Mouse (Mus musculus): Measurements from ENCODE around the gene Rnaset2b. TPM values are rescaled to one million over a fixed set of nuclear protein-coding genes. Genes with fewer than 3 reads are reported as not detected.
"Not testable (repeated sequence)": the region's sequence is repeated elsewhere in the genome, so short reads cannot be mapped to it uniquely, and the experiment has no call there.

Rnaset2b gene
- polyA plus RNA-seq, 1 experiment, result 164 TPM

DNA sequence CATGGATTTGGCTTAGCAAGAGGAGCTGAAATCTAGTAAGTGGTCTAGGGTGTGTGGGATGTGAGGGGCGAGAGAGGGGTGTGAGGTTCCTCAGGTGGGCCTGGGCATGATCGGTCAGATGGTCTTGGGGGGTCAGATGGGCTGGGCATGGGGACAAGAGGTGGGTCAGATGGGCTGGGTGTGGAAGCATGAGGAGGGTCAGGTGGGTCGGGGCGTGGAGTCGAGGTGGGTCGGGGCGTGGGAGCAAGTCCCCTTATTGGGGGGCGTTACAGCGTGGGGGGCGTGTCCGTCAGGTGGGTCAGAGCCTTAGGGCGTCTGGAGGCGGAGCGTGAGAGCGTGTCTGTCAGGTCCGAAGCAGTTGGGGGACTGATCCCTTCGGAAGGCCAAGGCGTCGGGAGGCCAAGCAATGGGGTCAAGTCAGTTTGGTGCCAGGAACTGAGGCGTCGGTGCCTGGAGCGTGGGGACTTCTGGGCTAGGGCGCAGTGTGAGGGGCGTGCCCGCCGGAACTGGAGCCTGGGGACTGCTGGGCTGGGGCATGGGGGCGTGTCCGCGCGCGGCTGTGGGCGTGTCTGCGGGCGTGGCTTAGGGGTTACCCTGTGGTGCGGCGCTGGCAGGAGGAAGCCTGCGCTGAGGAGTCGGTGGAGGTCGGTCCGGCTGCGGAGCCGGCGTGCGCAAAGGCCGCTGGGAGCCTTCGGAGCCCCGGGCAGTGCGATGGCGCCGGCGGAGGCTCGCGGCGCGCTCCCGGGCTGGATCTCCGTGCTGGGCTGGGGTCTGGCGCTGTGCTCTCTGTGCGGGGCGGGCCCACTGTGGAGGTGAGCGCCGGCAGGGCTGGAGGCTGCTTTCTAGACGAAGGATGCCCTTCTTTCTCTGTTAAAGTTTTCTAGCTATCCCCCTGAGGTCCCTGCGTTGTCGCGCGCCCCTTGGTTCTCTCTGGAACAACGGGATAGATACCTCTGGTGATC, 8.1 kb downstream of the Rnaset2b start, which contains the start of gene Gm49721:
Gm49721 (plus strand) TSS at position 618 of the 962 bp plus-strand sequence.
- WGBS, result under 1% methylated on average over 49 of the region's 68 CpGs
- DNase-seq (ENCODE audit: low read depth, low spot score), result not testable (repeated sequence)

DNA sequence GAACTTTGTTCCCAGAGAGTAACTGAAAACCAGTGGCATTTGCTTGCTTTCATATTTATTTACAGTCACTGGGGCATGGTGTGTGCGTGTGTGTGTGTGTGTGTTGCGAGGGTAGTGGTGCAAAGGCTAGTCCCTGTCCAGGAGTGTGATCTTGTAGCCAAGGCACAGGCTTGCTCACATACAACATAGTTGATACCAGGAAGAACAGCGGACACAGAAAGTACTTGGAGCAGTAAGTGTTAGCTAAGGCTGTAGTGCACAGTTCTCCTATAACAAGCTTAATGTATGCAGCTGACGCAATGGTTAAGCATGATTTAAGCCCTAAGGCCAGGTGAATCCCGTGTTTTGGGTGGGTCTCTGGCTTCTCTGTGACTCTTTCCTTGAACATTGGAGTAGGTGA, 8.9 kb downstream of the Rnaset2b start:
- WGBS, result 2% methylated on average over 5 of the region's 5 CpGs
- DNase-seq (ENCODE audit: low read depth, low spot score), result not testable (repeated sequence)

DNA sequence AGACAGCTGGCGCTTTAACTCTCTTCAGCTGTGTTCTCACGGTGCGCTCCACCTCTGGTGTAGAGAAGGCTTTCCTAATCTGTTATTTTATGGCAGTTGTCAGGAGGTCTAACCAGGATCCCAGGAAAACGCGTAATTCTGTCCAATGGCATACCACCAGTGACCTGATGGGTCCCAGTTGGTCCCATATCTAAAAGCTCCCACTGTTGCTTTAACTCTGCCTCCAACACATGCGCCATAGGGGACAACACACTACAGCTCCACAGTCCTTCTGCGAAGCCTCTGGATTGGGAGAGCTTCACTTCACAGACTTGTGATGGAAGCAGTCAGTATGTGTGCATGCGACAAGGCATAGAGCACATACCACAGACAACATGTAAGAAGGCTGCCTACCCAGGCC, 9.7 kb downstream of the Rnaset2b start:
- 90% methylated on average over 5 of the region's 8 CpGs for WGBS

DNA sequence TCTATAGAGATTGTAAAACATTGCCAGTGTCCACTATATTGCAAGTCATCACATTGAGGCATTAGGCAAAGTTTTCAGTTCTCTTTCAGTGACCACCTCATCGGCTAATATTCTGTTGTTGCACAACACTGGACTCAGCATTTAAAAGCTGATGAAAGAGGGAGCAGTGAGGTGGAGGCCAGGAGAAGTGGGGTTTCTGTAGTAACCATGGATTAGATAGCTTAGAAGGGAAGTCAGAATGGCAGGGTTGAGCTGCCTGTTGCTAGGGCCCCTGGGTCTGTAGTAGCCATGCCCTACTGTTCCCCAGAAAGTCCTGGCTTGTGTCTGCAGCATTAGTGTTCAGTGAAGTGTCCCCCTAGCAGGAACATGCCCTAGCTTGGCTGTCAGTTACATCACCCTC, 15.7 kb downstream of the Rnaset2b start:
- DNase-seq (ENCODE audit: low read depth, low spot score), result not testable (repeated sequence)
- WGBS, result 96% methylated on average over 1 of the region's 1 CpGs

More for the DNA sequence above, 9.7 kb downstream of the Rnaset2b start:
- not testable (repeated sequence) for DNase-seq (ENCODE audit: low read depth, low spot score)

DNA sequence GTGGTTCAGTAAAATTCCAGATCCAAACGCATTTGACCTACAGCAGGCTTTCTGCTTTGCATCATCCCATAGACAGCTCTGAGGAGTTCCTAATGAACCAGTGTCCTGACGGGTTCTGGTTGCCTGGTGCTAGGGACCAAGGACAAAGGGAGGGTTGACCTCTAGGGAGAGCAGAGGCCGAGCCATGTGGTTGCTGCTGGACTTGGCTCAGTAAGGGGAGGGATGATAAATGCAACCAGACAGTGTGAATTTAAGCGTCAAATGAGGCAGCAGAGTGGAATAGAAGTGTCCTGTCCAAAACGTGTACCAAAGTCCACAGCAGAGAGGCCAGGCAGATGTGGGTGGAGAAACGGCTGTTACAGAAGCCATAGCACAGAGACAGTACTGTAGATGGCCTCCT, 25.1 kb downstream of the Rnaset2b start:
- no CpG with 5 or more reads among the region's 6 CpGs for WGBS
- not testable (repeated sequence) for DNase-seq (ENCODE audit: low read depth, low spot score)

DNA sequence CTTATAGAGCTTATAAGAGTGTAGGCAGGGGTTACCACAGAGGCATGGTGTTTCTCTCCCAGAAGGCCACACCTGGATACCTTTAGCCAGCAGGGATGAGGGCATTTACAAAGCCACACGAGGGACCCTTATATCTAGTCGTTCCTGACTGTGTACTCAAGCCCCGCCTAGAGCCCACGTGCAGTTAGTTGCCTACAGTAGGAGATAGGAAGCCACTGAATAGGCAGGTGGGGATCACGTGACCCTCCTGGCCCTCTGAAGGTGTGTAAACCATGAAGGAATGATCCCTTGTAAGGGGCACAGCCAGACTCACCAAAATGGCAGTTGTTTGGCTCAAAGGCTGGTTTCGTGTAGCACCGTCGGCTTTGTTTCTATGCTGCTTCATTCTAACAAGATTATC, 26.4 kb downstream of the Rnaset2b start:
- not testable (repeated sequence) for DNase-seq (ENCODE audit: low read depth, low spot score)
- 60% methylated on average over 8 of the region's 8 CpGs for WGBS

DNA sequence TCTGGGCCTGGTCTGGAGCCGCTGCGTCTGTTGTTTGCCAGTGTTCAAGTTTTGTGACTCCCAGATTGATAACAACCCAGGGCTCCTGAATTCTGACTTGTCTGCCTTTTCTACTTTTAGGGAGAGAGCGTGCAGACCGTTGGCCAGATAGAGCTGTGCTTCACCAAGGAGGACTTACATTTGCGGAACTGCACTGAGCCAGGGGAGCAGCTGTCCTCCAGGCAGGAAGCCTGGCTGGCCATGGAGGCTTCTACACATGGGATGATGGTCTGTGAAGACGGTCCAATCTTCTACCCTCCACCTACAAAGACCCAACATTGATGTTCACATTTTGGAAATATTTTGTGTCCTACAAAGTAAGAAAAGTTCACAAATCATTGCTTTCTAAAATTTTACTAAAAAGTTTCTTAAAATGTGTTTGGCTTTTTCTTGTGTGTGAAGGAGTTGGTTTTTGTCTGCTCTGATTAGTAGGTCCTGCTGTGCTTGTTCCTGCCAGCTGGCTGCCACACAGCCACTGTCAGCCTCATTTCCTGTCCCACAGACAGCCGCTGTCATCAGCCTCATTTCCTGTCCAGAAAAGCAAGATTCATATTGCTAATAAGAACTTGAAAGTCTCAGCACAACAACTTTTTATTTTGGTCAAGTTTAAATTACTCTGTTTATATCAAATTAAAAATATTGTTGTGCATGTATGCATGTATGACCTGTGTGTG, 27.5 kb downstream of the Rnaset2b start:
- 77% methylated on average over 1 of the region's 7 CpGs for WGBS
- DNase-seq (ENCODE audit: low read depth, low spot score), result not testable (repeated sequence)

DNA sequence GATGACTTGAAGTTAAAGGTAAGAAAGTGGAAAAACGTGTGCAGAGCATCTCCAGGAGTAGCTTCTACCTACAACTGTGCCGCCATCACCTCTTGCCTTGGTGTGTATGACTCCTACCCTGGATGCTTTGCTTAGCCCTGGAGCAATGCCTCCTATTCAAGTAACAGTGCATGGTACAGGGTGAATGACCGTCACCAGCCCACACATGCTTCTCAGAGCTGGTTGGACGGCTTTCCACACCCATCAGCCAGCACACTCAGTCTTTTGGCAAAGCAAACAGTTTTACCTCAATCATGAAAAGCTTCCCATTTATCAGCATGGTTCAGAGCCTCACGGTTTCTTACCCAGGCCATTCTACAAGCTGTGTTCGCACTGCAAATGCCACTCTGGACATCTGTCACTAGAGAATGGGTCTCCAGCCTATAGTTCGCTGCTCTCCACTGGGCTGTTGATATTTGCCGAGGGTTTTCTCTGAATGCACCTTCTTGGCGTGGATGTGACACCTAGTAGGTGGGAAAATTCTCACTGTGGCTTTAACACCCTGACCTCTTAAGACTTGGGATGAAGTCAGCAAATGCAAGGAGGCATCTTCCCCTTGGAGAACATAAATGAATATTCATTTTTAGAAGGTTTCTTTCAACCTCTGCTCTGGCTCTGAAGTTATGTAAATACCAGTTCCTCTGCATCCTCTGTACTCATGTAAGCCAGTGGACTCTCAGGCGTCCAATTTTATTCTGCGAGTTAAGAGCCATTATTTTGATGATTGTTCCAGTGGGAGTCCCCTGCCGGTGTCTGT, 31.6 kb downstream of the Rnaset2b start:
- DNase-seq (ENCODE audit: low read depth, low spot score), result not testable (repeated sequence)
- WGBS, result 87% methylated on average over 9 of the region's 12 CpGs

DNA sequence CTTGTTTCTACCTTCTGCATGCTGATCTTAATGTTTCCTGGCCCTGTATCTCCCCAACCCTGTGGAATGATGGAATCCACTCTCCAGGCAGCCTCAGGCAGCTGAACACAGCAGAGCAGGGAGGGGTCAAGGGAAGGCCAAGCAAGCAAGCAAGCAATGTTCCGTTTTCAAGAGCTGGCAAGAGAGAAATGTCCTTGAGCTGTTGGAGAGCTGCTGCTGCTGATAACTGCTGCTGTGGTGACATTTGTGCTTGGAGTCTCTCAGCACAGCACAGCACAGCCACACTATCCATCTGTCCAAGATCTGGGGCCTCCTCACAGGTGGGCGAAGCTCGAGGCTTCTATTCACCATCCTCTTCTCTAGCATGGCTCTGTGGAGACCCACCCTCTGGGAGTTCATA, 33.0 kb downstream of the Rnaset2b start:
- no CpG with 5 or more reads among the region's 3 CpGs for WGBS
- not testable (repeated sequence) for DNase-seq (ENCODE audit: low read depth, low spot score)

DNA sequence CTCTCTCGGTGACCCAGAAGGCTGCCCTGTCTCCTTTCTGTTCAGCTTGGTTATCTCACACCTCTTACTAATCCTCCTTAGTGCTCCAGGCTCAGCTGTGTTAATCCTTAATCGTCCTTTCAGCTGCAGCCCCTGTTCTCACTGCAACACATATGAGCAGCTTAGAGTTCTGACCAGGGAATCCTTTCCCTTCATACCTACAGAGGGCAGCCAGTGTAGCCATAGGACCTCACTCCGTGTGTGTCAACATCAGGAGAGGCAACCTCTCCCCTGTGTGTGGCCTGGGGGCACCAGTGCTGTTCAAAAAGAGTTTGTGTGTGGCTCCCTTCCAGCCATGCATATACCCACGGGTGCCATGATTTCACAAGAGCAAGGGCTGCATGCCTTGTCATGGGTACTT, 35.2 kb downstream of the Rnaset2b start:
- not testable (repeated sequence) for DNase-seq (ENCODE audit: low read depth, low spot score)
- WGBS, result 72% methylated on average over 4 of the region's 4 CpGs

DNA sequence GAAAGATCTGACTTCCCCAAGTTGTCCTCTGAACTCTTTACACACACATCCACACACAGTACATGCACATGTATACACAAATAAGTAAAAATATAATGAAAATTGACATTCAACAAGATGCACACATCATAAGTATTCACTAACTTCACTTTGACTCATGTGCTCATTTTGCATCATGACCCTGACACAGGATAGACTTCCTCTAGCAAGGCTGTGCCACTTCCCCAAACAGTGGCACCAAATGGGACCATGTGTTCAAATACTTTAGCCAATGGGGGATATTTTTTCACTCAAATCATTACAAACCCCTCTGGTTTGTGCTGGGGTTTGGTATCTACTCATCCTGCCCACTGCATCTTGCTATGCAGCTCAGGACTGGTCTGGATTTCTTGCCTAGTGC, 38.5 kb downstream of the Rnaset2b start:
- DNase-seq (ENCODE audit: low read depth, low spot score), result not testable (repeated sequence)

DNA sequence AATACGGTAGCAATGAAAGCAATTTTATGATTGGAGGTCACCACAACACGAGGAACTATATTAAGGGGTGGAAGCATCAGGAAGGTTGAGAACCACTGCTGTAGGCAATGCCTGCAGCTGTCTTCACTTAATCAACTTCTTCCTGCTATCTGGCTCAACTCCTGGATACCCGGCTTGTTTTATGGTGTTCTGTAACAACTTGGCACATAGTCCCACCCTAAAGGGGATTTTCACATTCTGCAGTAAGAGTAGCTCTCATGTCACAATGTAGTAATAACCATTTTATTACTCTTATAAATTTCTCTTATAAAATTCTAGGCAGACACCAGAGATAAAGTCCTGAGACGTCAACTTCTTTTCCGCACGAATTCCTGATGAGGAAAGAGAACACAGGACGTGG, 39.0 kb downstream of the Rnaset2b start:
- WGBS, result no CpG with 5 or more reads among the region's 7 CpGs
- not testable (repeated sequence) for DNase-seq (ENCODE audit: low read depth, low spot score)

DNA sequence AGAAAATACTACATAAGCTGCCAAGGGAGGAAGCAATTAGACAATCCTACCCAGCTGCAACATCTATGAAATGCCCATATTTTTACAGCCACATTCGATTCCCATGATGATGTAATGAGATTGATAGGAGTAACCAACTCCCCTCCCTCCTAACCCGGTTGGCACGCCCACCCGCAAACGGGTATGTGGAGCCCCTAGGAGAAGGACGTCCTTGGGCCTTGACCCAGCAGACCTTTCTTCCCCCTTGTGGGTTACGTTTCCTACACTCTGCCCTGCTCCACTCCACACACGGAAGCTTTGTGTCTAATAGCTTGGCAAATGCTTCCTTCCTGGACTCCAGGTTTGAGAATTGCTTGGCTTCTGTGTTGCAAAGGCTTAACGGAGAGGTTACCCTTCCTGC, 39.5 kb downstream of the Rnaset2b start:
- peak; percentile 0 for DNase-seq (ENCODE audit: low read depth, low spot score)
- WGBS, result 22% methylated on average over 5 of the region's 9 CpGs

DNA sequence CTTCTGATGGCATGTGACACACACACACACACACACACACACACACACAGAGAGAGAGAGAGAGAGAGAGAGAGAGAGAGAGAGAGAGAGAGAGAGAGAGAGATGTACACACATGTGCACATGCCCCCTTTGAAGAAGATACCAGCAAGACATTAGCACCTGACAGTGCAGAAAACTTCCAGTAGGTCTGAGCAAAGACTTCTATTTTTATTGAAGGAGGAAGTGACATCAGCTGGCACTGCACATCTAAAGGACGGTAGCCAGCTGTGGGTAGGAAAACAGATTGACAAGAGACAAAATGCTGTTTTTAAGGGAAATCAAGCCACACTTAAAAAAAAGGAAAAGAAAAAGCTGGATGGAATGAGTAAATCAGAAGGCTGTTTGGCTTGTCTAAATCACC, 43.8 kb downstream of the Rnaset2b start:
- WGBS, result no CpG with 5 or more reads among the region's 1 CpGs
- not testable (repeated sequence) for DNase-seq (ENCODE audit: low read depth, low spot score)

DNA sequence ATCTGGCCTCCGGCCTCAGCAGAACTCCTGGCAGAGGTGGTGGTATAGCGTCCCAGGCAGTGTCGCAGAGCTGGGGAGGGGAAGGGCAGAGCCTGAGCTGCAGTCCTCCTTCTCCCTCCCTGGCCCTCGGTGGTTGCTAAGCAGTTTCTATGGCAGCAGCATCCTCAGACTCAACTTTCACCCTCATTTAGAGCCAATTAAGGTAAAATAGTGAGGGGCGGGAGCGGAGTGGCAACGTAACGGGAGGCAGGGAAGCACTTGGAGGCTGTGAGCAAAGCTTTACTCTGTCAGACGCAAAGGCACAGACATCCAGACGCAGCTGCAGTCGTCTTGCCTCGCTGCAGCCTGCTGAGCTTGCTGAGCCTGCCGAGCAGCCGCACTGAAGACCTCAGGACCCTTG, 54.8 kb downstream of the Rnaset2b start, which contains the start of gene Gm1604a:
Gm1604a (plus strand) TSS at position 312 of the 400 bp plus-strand sequence.
- not testable (repeated sequence) for DNase-seq (ENCODE audit: low read depth, low spot score)
- WGBS, result 34% methylated on average over 7 of the region's 14 CpGs

DNA sequence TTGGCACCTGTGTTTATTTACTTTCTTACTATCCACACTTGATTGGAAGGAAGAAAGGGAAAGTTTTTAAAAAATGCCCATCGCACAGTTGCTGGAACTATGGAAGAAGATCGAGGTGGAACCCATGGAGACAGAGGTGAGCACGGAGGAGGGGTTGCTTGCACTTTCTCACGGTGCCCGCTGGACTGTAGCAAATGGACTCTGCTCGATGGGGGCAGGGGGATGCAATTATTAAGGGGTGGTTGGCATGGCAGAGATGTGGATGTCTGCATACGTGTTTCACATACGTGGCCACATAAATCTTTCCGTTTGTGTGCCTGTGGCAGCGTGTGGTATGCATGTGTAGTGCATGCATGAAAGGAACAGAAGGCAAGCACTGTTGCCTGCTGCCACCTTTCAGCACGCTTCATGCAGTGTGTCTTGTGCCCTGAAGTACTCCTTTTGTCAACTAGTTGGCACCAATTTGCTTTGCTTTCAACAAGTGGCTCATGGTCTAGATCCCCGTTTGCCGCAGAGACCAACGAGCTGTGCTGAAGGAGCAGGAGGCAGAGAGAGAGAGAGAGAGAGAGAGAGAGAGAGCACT, 55.4 kb downstream of the Rnaset2b start:
- 67% methylated on average over 3 of the region's 14 CpGs for WGBS
- not testable (repeated sequence) for DNase-seq (ENCODE audit: low read depth, low spot score)

DNA sequence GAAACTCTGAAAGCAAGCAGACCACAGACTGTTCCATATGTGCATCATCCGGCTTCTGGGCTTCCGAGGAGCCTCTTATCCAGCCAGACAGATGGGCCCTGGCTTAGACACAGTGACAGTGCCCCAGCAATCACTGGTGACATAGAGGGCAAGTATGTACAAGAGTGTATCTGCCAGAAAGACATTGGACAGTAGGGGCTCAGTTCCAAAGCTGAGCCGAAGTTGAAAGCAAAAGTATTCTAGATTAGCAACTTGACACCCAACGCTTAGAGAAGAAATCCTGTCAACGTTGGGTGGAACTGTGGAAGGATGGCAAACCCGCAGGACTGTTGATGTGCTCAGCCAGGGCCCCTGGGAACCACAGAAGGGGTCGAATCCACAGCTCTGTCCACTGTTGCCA, 59.8 kb downstream of the Rnaset2b start:
- 70% methylated on average over 6 of the region's 7 CpGs for WGBS
- not testable (repeated sequence) for DNase-seq (ENCODE audit: low read depth, low spot score)

DNA sequence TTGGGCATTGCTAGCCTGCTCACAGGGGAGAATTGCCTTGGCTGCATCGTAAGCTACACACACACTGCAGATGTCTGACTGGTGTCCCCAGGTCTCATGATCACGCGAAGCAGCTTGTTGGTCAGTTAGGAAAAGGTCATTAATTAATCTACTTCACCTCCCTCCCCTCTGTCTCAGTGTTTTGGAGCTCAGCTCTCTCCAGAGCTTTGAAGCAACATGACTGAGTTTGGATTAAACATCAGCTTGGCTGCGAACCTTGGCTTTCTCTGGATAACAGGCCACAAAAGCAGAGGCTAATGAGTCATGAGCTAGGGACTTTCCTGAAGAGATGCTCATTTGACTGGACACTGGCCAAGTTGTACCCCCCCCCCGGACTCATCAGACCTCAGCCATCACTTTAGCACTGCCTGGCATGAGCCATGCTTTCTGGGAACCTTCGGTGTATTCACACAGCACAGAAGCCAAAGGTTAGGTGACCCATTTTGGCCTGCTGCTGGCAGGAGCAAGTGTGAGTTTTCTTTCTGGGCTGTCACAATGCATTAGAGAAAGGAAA, 60.3 kb downstream of the Rnaset2b start:
- 57% methylated on average over 3 of the region's 6 CpGs for WGBS
- DNase-seq (ENCODE audit: low read depth, low spot score), result not testable (repeated sequence)

Data from large intestine, adult 2 months (tissue).